Comparison of ENCODE assay signal across 8 mouse cellular contexts in the genomic region with DNA sequence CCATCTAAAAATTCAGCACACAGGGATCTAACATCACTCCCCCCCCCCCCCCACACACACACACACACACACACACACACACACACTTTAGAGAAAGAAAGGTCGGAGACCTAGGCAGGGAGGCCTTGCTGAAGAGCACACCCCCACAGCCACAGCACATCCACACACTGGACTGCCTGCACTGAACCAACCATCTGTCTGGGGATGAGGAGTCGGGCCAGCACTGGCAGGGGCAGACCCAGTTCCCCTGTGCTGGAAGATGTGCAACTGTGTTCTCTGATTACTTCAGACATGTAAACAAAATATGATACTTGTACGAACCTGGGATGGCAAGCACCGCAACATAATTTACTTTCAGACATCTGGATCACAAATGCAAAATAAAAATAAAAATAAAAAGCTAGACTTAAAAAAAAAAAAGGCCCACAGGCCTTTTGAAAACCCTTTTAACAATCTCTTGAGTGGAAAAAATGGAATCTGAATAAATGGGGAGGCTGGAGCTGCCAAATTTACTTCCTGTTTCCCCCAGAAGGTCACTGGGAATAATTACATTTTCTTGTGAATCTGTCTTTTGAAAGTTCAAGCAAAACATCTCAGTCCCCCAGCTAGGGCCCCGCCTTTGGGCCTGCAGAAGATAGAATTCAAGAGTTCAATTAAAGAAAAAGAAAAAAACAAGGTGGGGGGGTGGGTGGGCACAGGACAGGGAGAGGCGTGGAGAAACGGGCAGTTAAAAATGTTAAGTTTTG. TPM values are rescaled to one million over a fixed set of nuclear protein-coding genes. Genes with fewer than 3 reads are reported as not detected.
A peak's percentile ranks its signal among the peaks of the same experiment; 100 is the strongest.
DNase-seq lines count a peak whose midpoint lies in the region; ATAC-seq and TF ChIP-seq lines count a peak whose summit lies in the region.

No protein-coding gene starts in this region.

- no peak for ATAC-seq in liver, embryonic 13.5 days (ENCODE audit: low read depth)

- H3K9me3 ChIP-seq in liver, embryonic 13.5 days (replicated peaks), result no peaks in the 10 kb centered on the region

- peak overlapping the region; percentile 51; the same call in 1 of the 2 replicates for H3K4me2 ChIP-seq in liver, embryonic 13.5 days

- no peak overlapping the region for H3K4me3 ChIP-seq in left cerebral cortex, adult 2 months
- no peak overlapping the region for H3K4me3 ChIP-seq in liver, embryonic 13.5 days (replicated peaks)

- peak in 1 of 2 experiments; percentile 17 for DNase-seq in left cerebral cortex, adult 2 months (ENCODE audit: extremely low spot score in 1 of 2, low spot score in 2 of 2)
- DNase-seq in left cerebral cortex, adult 11 months (ENCODE audit: low spot score), result no peak
- peak; percentile 48 to 56 for DNase-seq in cerebellum, postnatal 14 days
- peak; percentile 64 for DNase-seq in gastrocnemius, postnatal 14 days
- DNase-seq in liver, embryonic 13.5 days, result no peak
- DNase-seq in spleen, postnatal 10 days (ENCODE audit: low spot score in 2 of 2), result no peak
- no peak for DNase-seq in frontal cortex, postnatal 10 days (ENCODE audit: low spot score in 2 of 2)
- DNase-seq in adipocyte (ENCODE audit: low spot score), result no peak

- 69% methylated on average over 7 of the region's 7 CpGs for WGBS in liver, embryonic 13.5 days (ENCODE audit: insufficient replicate concordance)

- H3K4me1 ChIP-seq in liver, embryonic 13.5 days (replicated peaks), result peaks cover 98% of the 10 kb centered on the region

- peaks cover 2% of the 10 kb centered on the region; the same call in 1 of the 2 replicates for H3K27me3 ChIP-seq in liver, embryonic 13.5 days

- intact Hi-C loops in left cerebral cortex, adult 2 months (cut with DNase I), result no loop called here
- intact Hi-C loops in gastrocnemius, postnatal 14 days (cut with DNase I; ENCODE audit: low total_unique reads), result no loop called here

- H3K27ac ChIP-seq in left cerebral cortex, adult 2 months, result peak overlapping the region; percentile 90
- peak overlapping the region; percentile 81 for H3K27ac ChIP-seq in liver, embryonic 13.5 days

- no peaks in the 10 kb centered on the region for H3K36me3 ChIP-seq in liver, embryonic 13.5 days

- no peak for TF ChIP-seq CTCF in left cerebral cortex, adult 2 months (IDR thresholded peaks at IDR 0.05)

- H3K9ac ChIP-seq in liver, embryonic 13.5 days, result peak overlapping the region; percentile 58; the same call in 1 of the 2 replicates

RNA-seq across cellular contexts. Expression of a gene that starts 5.5 kb away (rescaled TPM):
- total RNA-seq in left cerebral cortex, adult 2 months (2021), result 10 to 100 TPM; 57.1 to 75.2 TPM
- 10 to 100 TPM; 19.5 to 24.1 TPM for total RNA-seq in gastrocnemius, postnatal 14 days (2021)
- 19.1 and 21.4 TPM in 2 replicates for polyA plus RNA-seq in liver, embryonic 13.5 days (2015; fragmentation: Nextera tagmentation; extraction: Ambion mirVana)

RNA-seq across cellular contexts. Expression of a gene that starts 44.2 kb away (rescaled TPM):
- 10 to 100 TPM; 33.2 to 33.8 TPM for total RNA-seq in left cerebral cortex, adult 2 months (2021)
- 1 to 10 TPM; 7.5 to 7.8 TPM for total RNA-seq in gastrocnemius, postnatal 14 days (2021)
- 24.1 and 30.1 TPM in 2 replicates for polyA plus RNA-seq in liver, embryonic 13.5 days (2015; fragmentation: Nextera tagmentation; extraction: Ambion mirVana)

RNA-seq across cellular contexts. Expression of a gene that starts 50.8 kb away (rescaled TPM):
- 10 to 100 TPM; 26.6 to 27.6 TPM for total RNA-seq in left cerebral cortex, adult 2 months (2021)
- total RNA-seq in gastrocnemius, postnatal 14 days (2021), result 10 to 100 TPM; 18.3 to 20.2 TPM
- 17.0 and 18.4 TPM in 2 replicates for polyA plus RNA-seq in liver, embryonic 13.5 days (2015; fragmentation: Nextera tagmentation; extraction: Ambion mirVana)

Comparison
In these comparisons a context has a peak if more than half of its experiments do, and no peak if none do; other contexts are left out.
1. DNase-seq: peak in cerebellum, postnatal 14 days (2 of 2) and gastrocnemius, postnatal 14 days (single experiment); none in left cerebral cortex, adult 11 months (single experiment), liver, embryonic 13.5 days (single experiment), spleen, postnatal 10 days (0 of 2), frontal cortex, postnatal 10 days (0 of 2) and adipocyte (single experiment).